Mouse (Mus musculus) liver, postnatal 0 days (tissue): ENCODE data around the gene Marveld1. TPM values are rescaled to one million over a fixed set of nuclear protein-coding genes. Genes with fewer than 3 reads are reported as not detected.

Experiments used
- ATAC-seq: fragments of 200-750 bp; cut with Nextera tagmentation; 2 replicates; pipeline ENCODE4 v1.8.0; 2017; ENCODE audit warnings: mild to moderate bottlenecking, moderate library complexity
- DNase-seq: peaks from one replicate; pipeline ENCODE4 v3.0.0-alpha.2; 2016
- H3K27ac ChIP-seq: fragments of 300-500 bp; sonication (generic); 2 replicates; pipeline ENCODE4 v1.5.1; 2014; ENCODE audit warnings: antibody characterized with exemption, moderate library complexity, mild to moderate bottlenecking, low read depth
- H3K27me3 ChIP-seq: fragments of 300-500 bp; sonication (generic); 2 replicates; pipeline ENCODE4 v1.6.1; 2014; ENCODE audit warnings: low read length, control low read depth, mixed read lengths; ENCODE audit not compliant: insufficient read depth
- H3K36me3 ChIP-seq: fragments of 300-500 bp; sonication (generic); replicated peaks from 2 replicates; pipeline ENCODE4 v1.6.1; 2014; ENCODE audit warnings: mild to moderate bottlenecking, control low read depth, low read length, moderate library complexity, mixed read lengths; ENCODE audit not compliant: insufficient read depth
- H3K4me1 ChIP-seq: fragments of 300-500 bp; sonication (generic); 2 replicates; pipeline ENCODE4 v1.6.1; 2014; ENCODE audit warnings: antibody characterized with exemption, mild to moderate bottlenecking, control low read depth; ENCODE audit not compliant: insufficient read depth
- H3K4me2 ChIP-seq: fragments of 300-500 bp; sonication (generic); 2 replicates; pipeline ENCODE4 v1.6.1; 2014; ENCODE audit warnings: low read depth, mild to moderate bottlenecking, low read length, moderate library complexity, mixed read lengths
- H3K4me3 ChIP-seq: fragments of 300-500 bp; sonication (generic); 2 replicates; pipeline ENCODE4 v1.5.1; 2014; ENCODE audit warnings: low read depth, low read length
- H3K9ac ChIP-seq: fragments of 300-500 bp; sonication (generic); replicated peaks from 2 replicates; pipeline ENCODE4 v1.6.1; 2014; ENCODE audit warnings: mild to moderate bottlenecking, moderate library complexity
- H3K9me3 ChIP-seq: fragments of 300-500 bp; sonication (generic); 2 replicates; pipeline ENCODE4 v1.6.1; 2016; ENCODE audit warnings: mild to moderate bottlenecking, control low read depth, low read length, mixed read lengths
- CTCF ChIP-seq: sonication (generic); IDR thresholded peaks from 2 replicates; pipeline ENCODE4 v1.5.1; 2016; ENCODE audit warnings: antibody characterized with exemption, low read depth
- EP300 ChIP-seq: IDR thresholded peaks from 2 replicates; pipeline ENCODE4 v1.6.1; 2016; ENCODE audit warnings: antibody characterized with exemption, low read depth, mild to moderate bottlenecking
- whole genome bisulfite sequencing: fragments of 180-500 bp; shearing (Covaris S2); extraction: QIAGEN DNeasy Blood & Tissue Kit; methylation state at CpG from one replicate; pipeline ENCODE4 v1.1.7; 2014; ENCODE audit not compliant: insufficient replicate concordance; 5-methylcytosine and 5-hydroxymethylcytosine counted together
- polyA plus RNA-seq: library from polyadenylated mRNA; unstranded; fragments of >200 nt; fragmentation: Nextera tagmentation; extraction: Ambion mirVana; gene quantifications from 2 replicates; pipeline ENCODE4 v1.2.1, GENCODE M21; 2015

Gene Marveld1
- polyA plus RNA-seq, 1 experiment from 2014 or later = 4.7 TPM

DNA sequence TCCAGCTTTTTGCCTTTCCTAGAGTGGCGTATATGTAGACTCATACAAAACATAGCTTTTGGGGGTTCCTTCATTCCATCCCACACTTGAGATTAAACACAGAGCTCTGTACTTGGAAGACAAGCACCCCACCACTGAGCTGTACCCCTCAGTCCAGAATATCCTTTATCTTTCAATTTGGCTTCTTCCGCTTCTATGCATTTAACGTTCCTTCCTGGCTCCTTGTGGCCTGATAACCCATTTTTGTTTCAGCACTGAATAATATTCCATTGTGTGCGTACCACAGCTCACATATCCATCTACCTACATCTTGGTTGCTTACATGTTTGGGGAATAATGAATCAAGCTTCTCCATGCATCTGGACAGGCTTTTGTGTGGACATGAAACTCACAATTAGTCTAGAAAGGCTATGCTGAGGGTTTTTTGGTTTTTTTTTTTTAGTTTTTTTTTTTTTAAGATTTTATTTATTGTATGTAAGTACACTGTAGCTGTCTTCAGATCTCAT lies 10.0 kb upstream of the Marveld1 start:
- WGBS = 81% methylated on average over 4 of the region's 4 CpGs

DNA sequence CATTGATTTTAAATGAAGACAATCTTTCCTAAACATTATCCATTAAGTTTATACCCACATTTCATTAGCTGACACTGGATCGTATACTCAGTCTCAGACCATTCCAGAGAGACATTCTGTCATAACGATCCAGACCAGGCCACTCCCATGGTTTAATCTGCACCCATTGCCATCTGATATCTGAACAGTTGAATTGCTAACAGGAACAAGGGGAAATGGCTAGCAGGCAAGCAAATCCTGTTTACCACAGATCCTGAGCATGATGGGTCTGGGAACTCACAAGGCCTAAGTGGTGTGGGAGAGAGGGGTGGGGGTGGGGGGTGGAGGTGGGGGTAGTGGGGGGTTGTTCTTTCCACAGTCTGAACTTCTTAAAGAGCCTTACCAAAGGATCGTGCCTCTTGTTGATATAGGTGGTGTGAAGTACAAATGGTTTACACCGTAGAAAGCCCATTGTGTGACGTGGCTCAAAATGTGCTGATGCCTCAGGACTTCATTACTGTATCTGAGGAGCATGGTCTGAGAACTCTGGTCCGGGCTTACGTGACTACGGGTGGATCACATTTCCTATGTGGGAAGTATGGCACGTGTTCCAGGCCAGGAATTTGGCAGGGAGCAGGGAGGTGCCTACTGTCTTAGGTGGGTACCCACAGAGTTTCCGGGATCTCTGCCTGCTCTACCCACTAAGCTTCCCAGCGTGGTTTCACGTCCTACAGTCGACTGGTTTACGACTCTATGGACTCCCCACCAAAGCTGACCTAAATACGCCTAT lies 8.5 kb upstream of the Marveld1 start:
- 70% methylated on average over 15 of the region's 15 CpGs for WGBS
- no peak for ATAC-seq
- Histone ChIP-seq H3K4me2 (no peak overlapping the region), H3K9me3 (no peaks in the 10 kb centered on the region), H3K27ac (no peak overlapping the region), H3K27me3 (no peaks in the 10 kb centered on the region), H3K9ac (no peak overlapping the region), H3K36me3 (no peaks in the 10 kb centered on the region), H3K4me3 (no peak overlapping the region), H3K4me1 (0 out of 2 replicates have a peak, but pooled peaks cover 7% of the 10 kb centered on the region)
- TF ChIP-seq EP300 (no peak), CTCF (no peak)
- DNase-seq = no peak

More for the DNA sequence above, 10.0 kb upstream of the Marveld1 start:
- no peak overlapping the region for H3K4me3 ChIP-seq
- H3K4me2 ChIP-seq = no peak overlapping the region
- DNase-seq (no peak), ATAC-seq (no peak)
- no peaks in the 10 kb centered on the region for H3K36me3 ChIP-seq
- H3K9ac ChIP-seq = no peak overlapping the region
- H3K27ac ChIP-seq = no peak overlapping the region
- TF ChIP-seq EP300 = no peak
- no peak for TF ChIP-seq CTCF
- H3K27me3 ChIP-seq = no peaks in the 10 kb centered on the region
- 0 out of 2 replicates have a peak, but pooled peaks cover 7% of the 10 kb centered on the region for H3K4me1 ChIP-seq
- no peaks in the 10 kb centered on the region for H3K9me3 ChIP-seq

GRCm38 (mm10) chr19:42139724-42140517 lies 7.3 kb upstream of the Marveld1 start:
- no peak for ATAC-seq
- Histone ChIP-seq H3K4me1 (0 out of 2 replicates have a peak, but pooled peaks cover 7% of the 10 kb centered on the region), H3K4me2 (no peak overlapping the region), H3K27me3 (no peaks in the 10 kb centered on the region), H3K27ac (no peak overlapping the region), H3K9ac (no peak overlapping the region), H3K4me3 (no peak overlapping the region), H3K36me3 (no peaks in the 10 kb centered on the region), H3K9me3 (no peaks in the 10 kb centered on the region)
- 70% methylated on average over 5 of the region's 5 CpGs for WGBS
- DNase-seq = no peak
- TF ChIP-seq EP300 (no peak), CTCF (no peak)

GRCm38 (mm10) chr19:42141998-42142397 lies 5.2 kb upstream of the Marveld1 start:
- Histone ChIP-seq H3K4me3 (no peak overlapping the region), H3K27me3 (no peaks in the 10 kb centered on the region), H3K9ac (no peak overlapping the region), H3K9me3 (no peaks in the 10 kb centered on the region), H3K27ac (no peak overlapping the region), H3K4me2 (no peak overlapping the region), H3K36me3 (no peaks in the 10 kb centered on the region), H3K4me1 (peaks cover 13% of the 10 kb centered on the region)
- WGBS = 66% methylated on average over 3 of the region's 3 CpGs
- ATAC-seq (no peak), DNase-seq (no peak)
- TF ChIP-seq CTCF = no peak
- TF ChIP-seq EP300 = no peak

- no peak overlapping the region for H3K4me2 ChIP-seq
- no peak overlapping the region for H3K27ac ChIP-seq
- H3K9me3 ChIP-seq = no peaks in the 10 kb centered on the region
- DNase-seq (no peak), ATAC-seq (no peak)
- H3K4me3 ChIP-seq = no peak overlapping the region
- no peak overlapping the region for H3K9ac ChIP-seq
- WGBS = 68% methylated on average over 2 of the region's 2 CpGs
- no peaks in the 10 kb centered on the region for H3K36me3 ChIP-seq
- TF ChIP-seq EP300 (no peak), CTCF (no peak)
- peaks cover 2% of the 10 kb centered on the region; the same call in 1 of the 2 replicates for H3K27me3 ChIP-seq
- H3K4me1 ChIP-seq = peaks cover 15% of the 10 kb centered on the region
These were observed 4.4 kb upstream of the Marveld1 start for GRCm38 (mm10) chr19:42142757-42143156.

DNA sequence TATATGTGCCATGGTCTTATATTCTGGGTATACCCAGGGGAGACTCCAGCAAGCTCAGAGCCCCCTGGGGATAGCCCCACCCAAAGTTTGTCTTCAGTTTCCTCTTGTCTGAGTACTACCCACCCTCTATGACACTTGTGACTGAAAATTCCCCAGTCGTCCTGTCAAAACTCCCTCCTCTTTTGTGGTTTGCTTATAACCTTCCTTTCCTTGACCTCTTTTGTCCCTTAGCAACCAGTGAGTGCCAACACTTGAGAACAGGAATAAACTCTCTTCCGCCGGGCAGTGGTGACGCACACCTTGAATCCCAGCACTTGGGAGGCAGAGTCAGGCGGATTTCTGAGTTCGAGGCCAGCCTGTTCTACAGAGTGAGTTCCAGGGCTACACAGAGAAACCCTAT lies 3.1 kb upstream of the Marveld1 start:
- H3K4me2 ChIP-seq = no peak overlapping the region
- H3K9ac ChIP-seq = no peak overlapping the region
- H3K36me3 ChIP-seq = no peaks in the 10 kb centered on the region
- no peak for TF ChIP-seq EP300
- no peak for TF ChIP-seq CTCF
- ATAC-seq = no peak
- 38% methylated on average over 6 of the region's 6 CpGs for WGBS
- DNase-seq = no peak
- peaks cover 25% of the 10 kb centered on the region for H3K4me1 ChIP-seq
- H3K27me3 ChIP-seq = peaks cover 13% of the 10 kb centered on the region
- no peak overlapping the region for H3K4me3 ChIP-seq
- no peaks in the 10 kb centered on the region for H3K9me3 ChIP-seq
- H3K27ac ChIP-seq = no peak overlapping the region
